Mouse (Mus musculus): ENCODE results near the gene Dgkd.

DNA sequence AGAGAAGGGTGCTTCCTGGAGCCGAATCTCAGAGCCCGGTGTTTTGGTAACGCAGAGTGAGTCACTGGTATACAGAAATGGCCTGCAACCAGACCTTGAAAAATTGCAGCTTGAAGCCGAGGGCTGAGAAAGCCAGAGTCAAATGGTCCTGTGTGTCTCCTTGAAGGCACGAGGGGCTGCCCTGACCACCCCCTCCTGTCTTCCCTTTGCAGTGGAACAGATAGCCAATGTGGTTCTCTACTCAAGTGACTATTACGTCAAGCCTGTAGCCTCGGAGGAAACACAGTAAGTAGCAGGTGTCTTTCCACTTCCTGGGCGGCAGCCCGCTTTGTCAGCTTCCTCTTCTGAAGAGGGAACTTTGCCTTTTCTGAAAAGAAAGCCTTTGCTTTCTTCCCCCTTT, 24.9 kb upstream of the Dgkd start:
- TF ChIP-seq CTCF (IDR thresholded peaks at IDR 0.05; ENCODE audit: low read depth): no peak
- no peak for TF ChIP-seq EP300 (IDR thresholded peaks at IDR 0.05; ENCODE audit: low read depth)

Measured in liver, embryonic 14.5 days (tissue).